8 mouse cellular contexts compared by ENCODE assay signal in the genomic region with DNA sequence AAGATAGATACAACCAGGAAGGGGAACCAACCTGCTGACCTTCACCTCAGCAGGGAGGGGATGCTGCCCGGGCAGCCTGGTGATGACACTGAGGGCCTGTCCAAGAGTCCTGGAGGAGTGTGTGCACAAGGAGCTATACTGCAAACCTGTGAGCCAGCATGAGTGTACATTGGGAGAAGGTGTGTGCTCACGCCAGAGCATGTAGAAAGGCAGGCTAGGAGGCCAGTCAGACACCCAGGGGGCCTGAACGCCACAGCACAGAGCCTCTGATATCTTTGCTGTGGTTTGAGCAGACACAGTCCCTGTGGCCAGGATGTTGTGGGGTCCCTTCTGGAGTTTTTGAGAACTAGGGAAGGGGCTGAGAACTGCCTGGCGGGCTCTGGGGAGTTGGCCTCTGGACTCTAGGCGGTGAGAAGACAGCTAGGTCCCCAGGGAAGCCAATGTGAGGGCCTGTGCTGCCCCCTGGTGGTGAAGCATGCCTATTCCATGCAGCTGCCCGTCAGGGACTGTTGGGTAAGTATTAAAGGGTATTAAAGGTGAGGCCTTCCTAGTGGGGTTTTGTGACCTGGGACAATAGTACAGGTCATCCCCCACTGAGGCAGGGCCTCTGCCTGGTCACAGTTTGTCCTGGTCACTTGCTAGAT. TPM values are rescaled to one million over a fixed set of nuclear protein-coding genes. Genes with fewer than 3 reads are reported as not detected.
DNase-seq lines count a peak whose midpoint lies in the region; ATAC-seq lines count a peak whose summit lies in the region.

No protein-coding gene starts in this region.

- no peak overlapping the region for H3K4me3 ChIP-seq in hindbrain, embryonic 15.5 days

- H3K9ac ChIP-seq in hindbrain, embryonic 15.5 days, result no peak overlapping the region

- 0 out of 2 replicates have a peak, but pooled peaks cover 4% of the 10 kb centered on the region for H3K27me3 ChIP-seq in hindbrain, embryonic 15.5 days

- no peak overlapping the region for H3K27ac ChIP-seq in hindbrain, embryonic 15.5 days (replicated peaks)

- WGBS in hindbrain, embryonic 15.5 days, result 34% methylated on average over 6 of the region's 6 CpGs

- no peaks in the 10 kb centered on the region for H3K36me3 ChIP-seq in hindbrain, embryonic 15.5 days

- no peak overlapping the region for H3K4me2 ChIP-seq in hindbrain, embryonic 15.5 days

- peak; percentile 72; the same call in 1 of the 2 replicates for ATAC-seq in hindbrain, embryonic 15.5 days (ENCODE audit: low FRiP score, low read depth)
- peak; percentile 78 for ATAC-seq in megakaryocyte, adult 5-6 weeks (ENCODE audit: poor library complexity, severe bottlenecking)

- peak; percentile 7 for DNase-seq in T-cell, adult 2 months (ENCODE audit: low spot score)
- peak; percentile 83 to 87 for DNase-seq in cerebellum, postnatal 36 days
- peak; percentile 74 for DNase-seq in gastrocnemius, adult 18-20 months (ENCODE audit: low spot score)
- DNase-seq in left cerebral cortex, adult 18-20 months (ENCODE audit: low spot score in 2 of 2), result peak; percentile 79 to 91
- peak; percentile 86 to 89 for DNase-seq in right cerebral cortex, adult 2 months (ENCODE audit: low spot score in 2 of 2)
- peak; percentile 69 for DNase-seq in urinary bladder, postnatal 10 days (ENCODE audit: low spot score)

- H3K4me1 ChIP-seq in hindbrain, embryonic 15.5 days (replicated peaks), result no peaks in the 10 kb centered on the region

- H3K9me3 ChIP-seq in hindbrain, embryonic 15.5 days, result no peaks in the 10 kb centered on the region

RNA-seq across cellular contexts. Expression of a gene that starts 24.2 kb away (rescaled TPM):
- total RNA-seq in gastrocnemius, adult 18-20 months (2021), result 1 to 10 TPM; 2.3 to 3.4 TPM
- 7.2 and 12.2 TPM in 2 replicates for polyA plus RNA-seq in hindbrain, embryonic 15.5 days (2015; fragmentation: Nextera tagmentation; extraction: Ambion mirVana)
- total RNA-seq in left cerebral cortex, adult 18-20 months (2021), result 1 to 10 TPM; 2.5 to 4.1 TPM
- total RNA-seq in megakaryocyte, adult 5-6 weeks (2015), result not detected in 2 replicates
- 0.33 TPM in 1 of 2 replicates, not detected in the other for total RNA-seq in megakaryocyte, adult 5-6 weeks (2017)

Comparison
In these comparisons a context has a peak if more than half of its experiments do, and no peak if none do; other contexts are left out.
1. DNase-seq: peak in every context shown above with its lines; median percentile 88 in right cerebral cortex, adult 2 months; 85 in cerebellum, postnatal 36 days; 85 in left cerebral cortex, adult 18-20 months; 74 in gastrocnemius, adult 18-20 months; 69 in urinary bladder, postnatal 10 days; 7 in T-cell, adult 2 months.